Mouse (Mus musculus) midbrain, embryonic 16.5 days (tissue): ENCODE data around the gene Spag16. TPM values are rescaled to one million over a fixed set of nuclear protein-coding genes. Genes with fewer than 3 reads are reported as not detected.
"Not testable (repeated sequence)": the region's sequence is repeated elsewhere in the genome, so short reads cannot be mapped to it uniquely, and the experiment has no call there.

Experiments used
- ATAC-seq: fragments of 200-750 bp; cut with Nextera tagmentation; 2 replicates; pipeline ENCODE4 v1.8.0; 2017; ENCODE audit warnings: moderate TSS enrichment
- H3K27ac ChIP-seq: fragments of 300-500 bp; sonication (generic); 2 replicates; pipeline ENCODE4 v1.5.1; 2014; ENCODE audit warnings: mild to moderate bottlenecking, low read length, mixed read lengths
- H3K27me3 ChIP-seq: fragments of 300-500 bp; sonication (generic); 2 replicates; pipeline ENCODE4 v1.6.1; 2014; ENCODE audit warnings: low read depth, low read length, mixed read lengths; ENCODE audit not compliant: control insufficient read depth, insufficient read depth
- H3K36me3 ChIP-seq: fragments of 300-500 bp; sonication (generic); 2 replicates; pipeline ENCODE4 v1.6.1; 2014; ENCODE audit warnings: mild to moderate bottlenecking, low read length, moderate library complexity, mixed read lengths; ENCODE audit not compliant: control insufficient read depth, insufficient read depth
- H3K4me1 ChIP-seq: fragments of 300-500 bp; sonication (generic); 2 replicates; pipeline ENCODE4 v1.6.1; 2014; ENCODE audit warnings: mild to moderate bottlenecking, low read length, mixed read lengths; ENCODE audit not compliant: control insufficient read depth, insufficient read depth
- H3K4me2 ChIP-seq: fragments of 300-500 bp; sonication (generic); 2 replicates; pipeline ENCODE4 v1.6.1; 2014; ENCODE audit warnings: mild to moderate bottlenecking, low read length, mixed read lengths
- H3K4me3 ChIP-seq: fragments of 300-500 bp; sonication (generic); 2 replicates; pipeline ENCODE4 v1.5.1; 2014; ENCODE audit warnings: low read depth, mild to moderate bottlenecking, low read length, moderate library complexity, mixed read lengths
- H3K9ac ChIP-seq: fragments of 300-500 bp; sonication (generic); 2 replicates; pipeline ENCODE4 v1.6.1; 2014; ENCODE audit warnings: low read depth, low read length, mixed read lengths
- H3K9me3 ChIP-seq: fragments of 300-500 bp; sonication (generic); replicated peaks from 2 replicates; pipeline ENCODE4 v1.6.1; 2014; ENCODE audit warnings: mild to moderate bottlenecking, low read length, mixed read lengths; ENCODE audit not compliant: control insufficient read depth, poor library complexity, severe bottlenecking
- WGBS: fragments of 180-500 bp; shearing (Covaris S2); extraction: QIAGEN DNeasy Blood & Tissue Kit; methylation state at CpG from one replicate; pipeline ENCODE4 v1.1.7; 2014; 5-methylcytosine and 5-hydroxymethylcytosine counted together
- polyA plus RNA-seq: library from polyadenylated mRNA; unstranded; fragments of >200 nt; fragmentation: Nextera tagmentation; extraction: Ambion mirVana; gene quantifications from 2 replicates; pipeline ENCODE4 v1.2.1, GENCODE M21; 2015

Spag16 gene
- 2.4 and 2.5 TPM in 2 replicates for polyA plus RNA-seq

GRCm38 (mm10) chr1:69826806-69827703, at the start of gene Spag16:
TSS of gene Spag16 (plus strand) at chr1:69826970.
- WGBS: 6% methylated on average over 38 of the region's 38 CpGs
- ATAC-seq: peak; percentile 95
- H3K9ac ChIP-seq: peak within 1 kb of the TSS; percentile 52
- no peaks in the 10 kb centered on the region for H3K9me3 ChIP-seq
- H3K4me1 ChIP-seq: no peaks in the 10 kb centered on the region; the same call in 1 of the 2 replicates
- no peaks in the 10 kb centered on the region for H3K36me3 ChIP-seq
- no peaks in the 10 kb centered on the region for H3K27me3 ChIP-seq
- H3K4me2 ChIP-seq: peak within 1 kb of the TSS; percentile 66
- peak within 1 kb of the TSS; percentile 51 for H3K4me3 ChIP-seq
- H3K27ac ChIP-seq: no peak within 1 kb of the TSS

- Histone ChIP-seq H3K9me3 (no peaks in the 10 kb centered on the region), H3K4me1 (no peaks in the 10 kb centered on the region), H3K4me3 (no peak overlapping the region), H3K27ac (no peak overlapping the region), H3K9ac (no peak overlapping the region), H3K27me3 (no peaks in the 10 kb centered on the region), H3K36me3 (no peaks in the 10 kb centered on the region), H3K4me2 (no peak overlapping the region)
- 7% methylated on average over 6 of the region's 6 CpGs for WGBS
- ATAC-seq: no peak
Observed at GRCm38 (mm10) chr1:69785129-69785528, 41.6 kb upstream of the Spag16 start.

GRCm38 (mm10) chr1:69786716-69787115, 40.1 kb upstream of the Spag16 start:
- Histone ChIP-seq H3K4me3 (no peak overlapping the region), H3K9ac (no peak overlapping the region), H3K4me2 (no peak overlapping the region), H3K27ac (no peak overlapping the region), H3K36me3 (no peaks in the 10 kb centered on the region), H3K27me3 (no peaks in the 10 kb centered on the region), H3K4me1 (no peaks in the 10 kb centered on the region), H3K9me3 (no peaks in the 10 kb centered on the region)
- no peak for ATAC-seq
- 65% methylated on average over 6 of the region's 6 CpGs for WGBS

- Histone ChIP-seq H3K27ac (no peak overlapping the region), H3K4me2 (no peak overlapping the region), H3K36me3 (no peaks in the 10 kb centered on the region), H3K9ac (no peak overlapping the region), H3K4me3 (no peak overlapping the region), H3K27me3 (no peaks in the 10 kb centered on the region), H3K9me3 (no peaks in the 10 kb centered on the region), H3K4me1 (no peaks in the 10 kb centered on the region)
- no peak for ATAC-seq
- WGBS: 87% methylated on average over 12 of the region's 12 CpGs
Observed at GRCm38 (mm10) chr1:69787379-69787778, 39.4 kb upstream of the Spag16 start.

GRCm38 (mm10) chr1:69790337-69791250, 36.2 kb upstream of the Spag16 start:
- Histone ChIP-seq H3K9me3 (no peaks in the 10 kb centered on the region), H3K4me3 (peak overlapping the region; percentile 32), H3K9ac (peak overlapping the region; percentile 56), H3K27ac (peak overlapping the region; percentile 59; the same call in 1 of the 2 replicates), H3K4me2 (peak overlapping the region; percentile 54), H3K4me1 (no peaks in the 10 kb centered on the region), H3K36me3 (no peaks in the 10 kb centered on the region), H3K27me3 (no peaks in the 10 kb centered on the region)
- ATAC-seq: peak; percentile 80
- WGBS: 21% methylated on average over 28 of the region's 28 CpGs

- no peak for ATAC-seq
- Histone ChIP-seq H3K4me1 (no peaks in the 10 kb centered on the region), H3K4me2 (no peak overlapping the region), H3K27me3 (no peaks in the 10 kb centered on the region), H3K36me3 (no peaks in the 10 kb centered on the region), H3K27ac (no peak overlapping the region), H3K4me3 (no peak overlapping the region), H3K9ac (no peak overlapping the region), H3K9me3 (no peaks in the 10 kb centered on the region)
- 89% methylated on average over 7 of the region's 7 CpGs for WGBS
Observed at GRCm38 (mm10) chr1:69798948-69799565, 27.7 kb upstream of the Spag16 start.

- no peak for ATAC-seq
- whole genome bisulfite sequencing: 89% methylated on average over 2 of the region's 2 CpGs
- Histone ChIP-seq H3K4me2 (no peak overlapping the region), H3K27me3 (no peaks in the 10 kb centered on the region), H3K36me3 (no peaks in the 10 kb centered on the region), H3K9me3 (no peaks in the 10 kb centered on the region), H3K9ac (no peak overlapping the region), H3K4me1 (no peaks in the 10 kb centered on the region), H3K4me3 (no peak overlapping the region), H3K27ac (no peak overlapping the region)
Observed at GRCm38 (mm10) chr1:69810161-69810560, 16.6 kb upstream of the Spag16 start.

- not testable (repeated sequence) for ATAC-seq, H3K9ac ChIP-seq, H3K4me2 ChIP-seq, H3K4me1 ChIP-seq, H3K36me3 ChIP-seq, H3K27ac ChIP-seq, H3K27me3 ChIP-seq, H3K9me3 ChIP-seq, H3K4me3 ChIP-seq
- 85% methylated on average over 5 of the region's 5 CpGs for WGBS
Observed at GRCm38 (mm10) chr1:69825635-69826034, 1.1 kb upstream of the Spag16 start.
